Mouse (Mus musculus): ENCODE data around the gene Spata1. TPM values are rescaled to one million over a fixed set of nuclear protein-coding genes. Genes with fewer than 3 reads are reported as not detected.
"Not testable (repeated sequence)": the region's sequence is repeated elsewhere in the genome, so short reads cannot be mapped to it uniquely, and the experiment has no call there.

Gene Spata1
- polyA plus RNA-seq, 1 experiment from 2014 or later = 7.3 TPM

DNA sequence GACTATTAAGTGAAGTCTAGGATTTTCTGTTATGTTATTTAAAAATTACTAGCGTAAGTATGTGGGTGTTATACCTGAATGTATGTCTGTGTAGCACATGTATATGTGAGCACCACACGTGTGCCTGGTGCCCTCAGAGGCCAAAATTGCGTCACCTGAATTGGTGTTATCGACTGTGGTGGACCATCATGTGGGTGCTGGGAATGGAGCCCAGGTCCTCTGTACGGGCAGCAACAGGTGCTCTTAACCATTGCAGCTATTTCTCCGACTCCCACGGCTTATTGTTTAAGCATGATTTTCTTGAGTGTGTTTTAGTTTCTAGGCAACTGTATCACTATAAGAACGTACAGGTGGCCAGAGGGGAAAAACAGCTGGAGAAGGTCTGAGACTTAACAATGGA lies 63.4 kb downstream of the Spata1 start:
- 92% methylated on average over 8 of the region's 8 CpGs for whole genome bisulfite sequencing (ENCODE audit: insufficient replicate concordance)
- H3K36me3 ChIP-seq (ENCODE audit: control insufficient read depth, insufficient read depth, low read length) = peaks cover 12% of the 10 kb centered on the region; the same call in 1 of the 2 replicates
- no peak for ATAC-seq (replicated peaks; ENCODE audit: insufficient number of reproducible peaks, low FRiP score, low TSS enrichment)
- no peaks in the 10 kb centered on the region for H3K27me3 ChIP-seq (ENCODE audit: control insufficient read depth, insufficient read depth, low read length)
- H3K4me2 ChIP-seq = no peak overlapping the region
- no peaks in the 10 kb centered on the region for H3K4me1 ChIP-seq (ENCODE audit: control insufficient read depth, insufficient read depth, low read length)
- H3K27ac ChIP-seq (ENCODE audit: low read depth, low read length) = no peak overlapping the region
- H3K9me3 ChIP-seq (replicated peaks; ENCODE audit: control insufficient read depth, low read length) = no peaks in the 10 kb centered on the region
- no peak overlapping the region for H3K9ac ChIP-seq (ENCODE audit: low read depth, low read length)
- no peak overlapping the region for H3K4me3 ChIP-seq (ENCODE audit: low read depth, low read length)

DNA sequence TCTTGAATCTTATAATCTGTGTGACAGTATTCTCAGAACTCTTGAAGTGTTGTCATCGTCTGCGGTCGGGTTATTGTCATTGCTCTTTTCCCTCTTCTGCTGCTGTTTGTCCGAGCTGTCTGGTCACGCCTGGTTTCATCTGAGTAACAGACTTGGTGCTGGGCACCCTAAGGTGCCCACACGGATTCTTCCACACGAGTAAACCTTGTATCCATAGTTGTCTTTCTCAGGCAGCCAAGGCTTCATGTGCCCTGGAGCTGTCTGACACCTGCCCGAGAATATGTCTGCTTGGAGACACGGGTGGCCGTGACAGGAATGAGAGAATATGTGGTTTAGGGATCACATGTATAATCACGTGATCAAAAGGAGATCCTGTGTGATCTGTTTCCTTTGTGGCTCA lies 64.0 kb downstream of the Spata1 start:
- Histone ChIP-seq H3K27ac (ENCODE audit: low read depth, low read length) (no peak overlapping the region), H3K4me2 (no peak overlapping the region), H3K4me1 (ENCODE audit: control insufficient read depth, insufficient read depth, low read length) (no peaks in the 10 kb centered on the region), H3K9ac (ENCODE audit: low read depth, low read length) (no peak overlapping the region), H3K36me3 (ENCODE audit: control insufficient read depth, insufficient read depth, low read length) (peaks cover 12% of the 10 kb centered on the region; the same call in 1 of the 2 replicates), H3K9me3 (replicated peaks; ENCODE audit: control insufficient read depth, low read length) (no peaks in the 10 kb centered on the region), H3K27me3 (ENCODE audit: control insufficient read depth, insufficient read depth, low read length) (no peaks in the 10 kb centered on the region), H3K4me3 (ENCODE audit: low read depth, low read length) (no peak overlapping the region)
- whole genome bisulfite sequencing (ENCODE audit: insufficient replicate concordance) = 92% methylated on average over 11 of the region's 11 CpGs
- no peak for ATAC-seq (replicated peaks; ENCODE audit: insufficient number of reproducible peaks, low FRiP score, low TSS enrichment)

DNA sequence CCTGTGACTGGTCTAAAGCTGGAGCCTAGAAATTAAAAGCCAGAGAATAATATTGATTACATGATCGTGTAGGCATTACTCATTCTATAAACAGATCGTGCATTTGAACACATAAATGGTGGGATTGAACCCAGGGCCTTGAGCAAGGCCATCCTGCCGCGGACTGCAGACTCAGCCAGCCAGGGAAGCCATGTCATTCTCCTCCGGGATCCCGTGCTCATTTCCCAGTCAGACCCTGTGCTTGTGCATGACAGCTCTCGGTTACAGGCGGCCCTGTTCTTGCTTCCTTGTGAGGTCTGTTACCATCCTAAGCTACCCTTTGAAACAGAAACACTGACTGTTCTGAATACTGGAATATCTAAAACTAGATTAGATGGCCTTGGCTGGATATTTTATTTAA lies 64.9 kb downstream of the Spata1 start:
- ATAC-seq (replicated peaks; ENCODE audit: insufficient number of reproducible peaks, low FRiP score, low TSS enrichment) = no peak
- no peak overlapping the region for H3K4me2 ChIP-seq
- no peaks in the 10 kb centered on the region for H3K27me3 ChIP-seq (ENCODE audit: control insufficient read depth, insufficient read depth, low read length)
- no peak overlapping the region for H3K27ac ChIP-seq (ENCODE audit: low read depth, low read length)
- 93% methylated on average over 8 of the region's 8 CpGs for WGBS (ENCODE audit: insufficient replicate concordance)
- H3K4me3 ChIP-seq (ENCODE audit: low read depth, low read length) = no peak overlapping the region
- H3K9me3 ChIP-seq (replicated peaks; ENCODE audit: control insufficient read depth, low read length) = no peaks in the 10 kb centered on the region
- no peak overlapping the region for H3K9ac ChIP-seq (ENCODE audit: low read depth, low read length)
- H3K4me1 ChIP-seq (ENCODE audit: control insufficient read depth, insufficient read depth, low read length) = no peaks in the 10 kb centered on the region
- H3K36me3 ChIP-seq (ENCODE audit: control insufficient read depth, insufficient read depth, low read length) = peaks cover 12% of the 10 kb centered on the region; the same call in 1 of the 2 replicates

DNA sequence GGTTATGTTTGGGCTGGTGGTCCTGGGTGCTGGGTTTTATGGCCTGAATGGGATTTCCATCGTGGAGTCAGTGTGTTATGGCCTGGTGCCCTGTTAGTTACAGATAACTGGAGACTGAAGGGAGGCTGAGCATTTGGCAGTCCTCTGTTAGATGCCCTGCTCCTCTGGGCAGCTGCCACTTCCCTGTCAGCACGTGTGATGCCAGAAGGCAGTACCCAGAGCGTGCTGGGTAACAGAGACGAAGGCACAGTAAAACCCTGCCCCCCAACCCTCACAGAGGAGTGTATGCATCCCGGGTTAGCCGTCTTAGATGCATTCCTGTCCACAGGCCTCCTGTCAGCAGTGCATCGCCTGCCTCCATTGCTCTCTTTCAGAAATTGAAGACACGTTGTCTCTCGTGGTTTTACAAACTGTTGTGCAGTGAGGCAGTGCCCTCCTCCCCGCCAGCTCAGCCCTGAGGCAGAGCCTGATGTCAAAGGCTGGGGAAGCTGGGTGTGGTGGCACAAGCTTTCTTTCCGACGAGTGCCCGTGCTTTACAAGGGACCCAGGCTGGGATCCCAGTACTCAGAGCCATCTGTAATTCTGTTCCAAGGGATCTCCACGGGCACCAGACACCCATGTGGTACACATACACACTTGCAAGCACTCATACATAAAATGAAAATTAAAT lies 65.7 kb downstream of the Spata1 start:
- Histone ChIP-seq H3K9me3 (replicated peaks; ENCODE audit: control insufficient read depth, low read length) (no peaks in the 10 kb centered on the region), H3K4me2 (no peak overlapping the region), H3K4me3 (ENCODE audit: low read depth, low read length) (no peak overlapping the region), H3K4me1 (ENCODE audit: control insufficient read depth, insufficient read depth, low read length) (no peaks in the 10 kb centered on the region), H3K27ac (ENCODE audit: low read depth, low read length) (no peak overlapping the region), H3K27me3 (ENCODE audit: control insufficient read depth, insufficient read depth, low read length) (no peaks in the 10 kb centered on the region), H3K9ac (ENCODE audit: low read depth, low read length) (no peak overlapping the region), H3K36me3 (ENCODE audit: control insufficient read depth, insufficient read depth, low read length) (peaks cover 15% of the 10 kb centered on the region; the same call in 1 of the 2 replicates)
- ATAC-seq (replicated peaks; ENCODE audit: insufficient number of reproducible peaks, low FRiP score, low TSS enrichment) = no peak
- 88% methylated on average over 14 of the region's 14 CpGs for WGBS (ENCODE audit: insufficient replicate concordance)

DNA sequence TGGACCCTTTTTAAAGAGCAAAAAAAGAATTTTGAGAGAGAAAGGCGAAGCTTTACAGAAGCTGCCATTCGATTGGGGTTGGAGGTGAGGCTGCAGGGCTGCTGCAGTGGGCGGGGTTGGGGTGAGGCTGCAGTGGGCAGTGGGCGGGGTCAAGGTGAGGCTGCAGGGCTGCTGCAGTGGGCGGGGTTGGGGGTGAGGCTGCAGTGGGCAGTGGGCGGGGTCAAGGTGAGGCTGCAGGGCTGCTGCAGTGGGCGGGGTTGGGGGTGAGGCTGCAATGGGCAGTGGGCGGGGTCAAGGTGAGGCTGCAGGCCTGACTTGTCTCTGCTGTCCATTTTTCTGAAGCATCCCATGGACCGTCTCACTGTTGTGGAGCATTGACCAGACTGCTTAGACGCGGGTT lies 66.5 kb downstream of the Spata1 start:
- not testable (repeated sequence) for H3K9me3 ChIP-seq (replicated peaks; ENCODE audit: control insufficient read depth, low read length); H3K27me3 ChIP-seq (ENCODE audit: control insufficient read depth, insufficient read depth, low read length); ATAC-seq (replicated peaks; ENCODE audit: insufficient number of reproducible peaks, low FRiP score, low TSS enrichment); H3K27ac ChIP-seq (ENCODE audit: low read depth, low read length); H3K9ac ChIP-seq (ENCODE audit: low read depth, low read length); H3K4me1 ChIP-seq (ENCODE audit: control insufficient read depth, insufficient read depth, low read length); H3K4me3 ChIP-seq (ENCODE audit: low read depth, low read length); H3K4me2 ChIP-seq
- WGBS (ENCODE audit: insufficient replicate concordance) = 87% methylated on average over 11 of the region's 11 CpGs
- H3K36me3 ChIP-seq (ENCODE audit: control insufficient read depth, insufficient read depth, low read length) = peaks cover 11% of the 10 kb centered on the region; the same call in 1 of the 2 replicates

DNA sequence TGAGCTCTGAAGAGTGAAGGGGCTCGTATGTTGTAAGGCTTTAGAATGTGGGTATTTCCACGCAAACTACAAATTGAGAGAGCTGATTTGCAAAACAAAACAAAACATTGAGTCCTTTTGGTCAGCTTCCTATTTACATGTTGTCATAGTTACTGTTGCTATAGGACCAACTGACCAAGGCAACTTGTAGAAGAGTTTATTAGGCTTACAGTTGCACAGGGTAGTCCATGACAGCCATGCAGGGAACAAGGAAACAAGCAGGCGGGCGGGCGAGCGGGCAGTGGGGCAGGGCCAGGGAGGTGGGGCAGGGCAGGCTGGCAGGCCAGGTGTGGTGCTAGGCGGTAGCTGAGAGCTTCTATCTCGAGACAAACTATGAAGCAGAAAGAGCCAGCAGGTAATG lies 73.1 kb downstream of the Spata1 start:
- Histone ChIP-seq H3K36me3 (ENCODE audit: control insufficient read depth, insufficient read depth, low read length) (peaks cover 7% of the 10 kb centered on the region; the same call in 1 of the 2 replicates), H3K9me3 (replicated peaks; ENCODE audit: control insufficient read depth, low read length) (no peaks in the 10 kb centered on the region), H3K4me2 (no peak overlapping the region), H3K27me3 (ENCODE audit: control insufficient read depth, insufficient read depth, low read length) (no peaks in the 10 kb centered on the region), H3K4me1 (ENCODE audit: control insufficient read depth, insufficient read depth, low read length) (peaks cover 23% of the 10 kb centered on the region), H3K9ac (ENCODE audit: low read depth, low read length) (no peak overlapping the region), H3K27ac (ENCODE audit: low read depth, low read length) (no peak overlapping the region), H3K4me3 (ENCODE audit: low read depth, low read length) (no peak overlapping the region)
- WGBS (ENCODE audit: insufficient replicate concordance) = 91% methylated on average over 8 of the region's 8 CpGs
- ATAC-seq (replicated peaks; ENCODE audit: insufficient number of reproducible peaks, low FRiP score, low TSS enrichment) = no peak

DNA sequence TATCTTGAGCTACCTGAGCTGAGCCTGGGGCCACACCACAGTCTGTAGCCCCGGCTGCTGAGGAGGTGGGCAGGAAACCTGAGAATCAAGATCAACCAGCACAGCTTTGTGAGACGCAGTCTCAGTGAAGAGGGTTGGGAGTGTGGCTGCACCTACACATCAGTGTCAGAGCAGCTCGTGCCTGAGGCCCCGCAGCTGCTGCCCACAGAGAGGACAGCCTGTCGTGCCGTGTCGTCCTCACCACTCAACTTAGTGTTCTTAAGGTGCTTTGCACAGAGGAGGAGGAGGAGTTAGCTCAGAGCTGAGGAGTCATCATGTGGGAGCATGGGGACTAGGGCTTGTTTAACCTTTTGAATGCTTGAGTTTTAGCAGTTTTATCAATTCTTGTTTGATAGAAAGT lies 73.7 kb downstream of the Spata1 start:
- 57% methylated on average over 7 of the region's 7 CpGs for WGBS (ENCODE audit: insufficient replicate concordance)
- Histone ChIP-seq H3K4me2 (no peak overlapping the region), H3K27me3 (ENCODE audit: control insufficient read depth, insufficient read depth, low read length) (no peaks in the 10 kb centered on the region), H3K9ac (ENCODE audit: low read depth, low read length) (no peak overlapping the region), H3K36me3 (ENCODE audit: control insufficient read depth, insufficient read depth, low read length) (peaks cover 7% of the 10 kb centered on the region; the same call in 1 of the 2 replicates), H3K4me1 (ENCODE audit: control insufficient read depth, insufficient read depth, low read length) (peaks cover 23% of the 10 kb centered on the region), H3K9me3 (replicated peaks; ENCODE audit: control insufficient read depth, low read length) (no peaks in the 10 kb centered on the region), H3K4me3 (ENCODE audit: low read depth, low read length) (no peak overlapping the region), H3K27ac (ENCODE audit: low read depth, low read length) (no peak overlapping the region)
- ATAC-seq (replicated peaks; ENCODE audit: insufficient number of reproducible peaks, low FRiP score, low TSS enrichment) = no peak

DNA sequence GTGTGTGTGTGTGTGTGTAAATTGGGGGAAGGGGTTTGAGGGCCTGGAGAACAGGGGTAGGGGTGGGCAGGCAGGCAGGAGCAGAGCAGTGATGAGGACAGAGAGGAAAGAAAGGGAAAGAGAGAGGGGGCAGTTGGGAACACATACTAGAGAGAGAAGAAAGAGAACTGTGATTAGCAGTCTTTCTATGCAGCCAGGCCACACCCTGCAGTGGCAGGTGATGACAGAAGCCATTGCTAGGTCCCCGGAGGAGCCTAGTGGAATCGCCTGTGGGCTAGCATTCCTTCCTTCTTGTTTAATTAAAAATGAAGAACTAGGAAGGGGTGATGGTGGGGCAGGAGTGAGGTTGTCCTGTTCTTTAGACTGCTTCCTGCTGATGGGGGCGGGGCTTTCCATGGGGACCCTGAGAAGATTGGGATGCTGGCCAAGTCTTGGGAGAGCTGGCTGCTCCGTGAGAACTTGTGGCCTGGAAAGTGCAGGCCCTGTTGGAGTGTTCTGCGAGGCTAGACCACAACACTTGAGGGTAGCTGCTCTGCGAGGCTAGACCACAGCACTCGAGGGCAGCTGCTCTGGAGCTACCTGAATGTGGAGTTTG lies 75.2 kb downstream of the Spata1 start:
- H3K27me3 ChIP-seq (ENCODE audit: control insufficient read depth, insufficient read depth, low read length) = no peaks in the 10 kb centered on the region
- no peak overlapping the region for H3K4me2 ChIP-seq
- no peak overlapping the region for H3K27ac ChIP-seq (ENCODE audit: low read depth, low read length)
- no peak overlapping the region for H3K4me3 ChIP-seq (ENCODE audit: low read depth, low read length)
- no peak overlapping the region for H3K9ac ChIP-seq (ENCODE audit: low read depth, low read length)
- WGBS (ENCODE audit: insufficient replicate concordance) = 55% methylated on average over 7 of the region's 7 CpGs
- ATAC-seq (replicated peaks; ENCODE audit: insufficient number of reproducible peaks, low FRiP score, low TSS enrichment) = no peak; the same call in 1 of the 2 replicates
- H3K9me3 ChIP-seq (replicated peaks; ENCODE audit: control insufficient read depth, low read length) = no peaks in the 10 kb centered on the region
- H3K4me1 ChIP-seq (ENCODE audit: control insufficient read depth, insufficient read depth, low read length) = peaks cover 23% of the 10 kb centered on the region
- H3K36me3 ChIP-seq (ENCODE audit: control insufficient read depth, insufficient read depth, low read length) = peaks cover 7% of the 10 kb centered on the region; the same call in 1 of the 2 replicates

DNA sequence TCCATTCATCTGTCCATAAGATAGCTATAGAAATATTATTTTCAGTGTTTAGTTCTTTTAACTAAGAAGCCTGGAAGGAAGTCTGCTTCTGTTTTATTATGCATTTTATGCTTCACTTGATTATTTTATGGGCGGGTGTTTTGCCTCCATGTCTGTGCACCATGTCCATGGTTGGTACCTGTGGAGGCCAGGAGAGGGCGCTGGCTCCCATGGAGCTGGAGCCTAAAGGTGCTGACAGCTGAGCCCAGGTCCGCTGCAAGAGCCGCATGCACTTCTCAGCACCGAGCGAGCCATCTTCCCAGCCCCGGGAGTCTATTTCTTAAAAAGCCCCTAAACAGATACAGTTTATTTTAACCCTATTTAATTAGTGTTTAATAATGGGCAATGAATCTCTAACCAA lies 75.8 kb downstream of the Spata1 start:
- Histone ChIP-seq H3K27ac (ENCODE audit: low read depth, low read length) (no peak overlapping the region), H3K4me3 (ENCODE audit: low read depth, low read length) (no peak overlapping the region), H3K27me3 (ENCODE audit: control insufficient read depth, insufficient read depth, low read length) (no peaks in the 10 kb centered on the region), H3K9me3 (replicated peaks; ENCODE audit: control insufficient read depth, low read length) (no peaks in the 10 kb centered on the region), H3K36me3 (ENCODE audit: control insufficient read depth, insufficient read depth, low read length) (peaks cover 4% of the 10 kb centered on the region; the same call in 1 of the 2 replicates), H3K4me1 (ENCODE audit: control insufficient read depth, insufficient read depth, low read length) (peaks cover 23% of the 10 kb centered on the region), H3K4me2 (no peak overlapping the region), H3K9ac (ENCODE audit: low read depth, low read length) (no peak overlapping the region)
- whole genome bisulfite sequencing (ENCODE audit: insufficient replicate concordance) = 78% methylated on average over 7 of the region's 7 CpGs
- no peak for ATAC-seq (replicated peaks; ENCODE audit: insufficient number of reproducible peaks, low FRiP score, low TSS enrichment)

All from heart, embryonic 11.5 days (tissue).